Mouse (Mus musculus): Measurements from ENCODE around the gene Pnmt. TPM values are rescaled to one million over a fixed set of nuclear protein-coding genes. Genes with fewer than 3 reads are reported as not detected.

Gene Pnmt
- polyA plus RNA-seq, 1 experiment from 2014 or later = not detected

Other genes starting within 250 kb of the Pnmt start
- gene Fbxl20, start 236.0 kb upstream of the Pnmt start, polyA plus RNA-seq (2014; fragmentation: Nextera tagmentation; extraction: Ambion mirVana) = 14.1 and 16.8 TPM in 2 replicates
- gene Med1, start 193.2 kb upstream of the Pnmt start, polyA plus RNA-seq (2014; fragmentation: Nextera tagmentation; extraction: Ambion mirVana) = 60.5 and 62.1 TPM in 2 replicates
- 17.4 and 19.8 TPM in 2 replicates for gene Cdk12, start 183.4 kb upstream of the Pnmt start, polyA plus RNA-seq (2014; fragmentation: Nextera tagmentation; extraction: Ambion mirVana)
- not detected in 2 replicates for gene Neurod2, start 56.8 kb upstream of the Pnmt start, polyA plus RNA-seq (2014; fragmentation: Nextera tagmentation; extraction: Ambion mirVana)
- 8.7 and 10.7 TPM in 2 replicates for gene Ppp1r1b, start 38.0 kb upstream of the Pnmt start, polyA plus RNA-seq (2014; fragmentation: Nextera tagmentation; extraction: Ambion mirVana)
- gene Stard3, start 28.1 kb upstream of the Pnmt start, polyA plus RNA-seq (2014; fragmentation: Nextera tagmentation; extraction: Ambion mirVana) = 42.6 and 43.7 TPM in 2 replicates
- gene Tcap, start 2.6 kb upstream of the Pnmt start, polyA plus RNA-seq (2014; fragmentation: Nextera tagmentation; extraction: Ambion mirVana) = 0.27 and 0.36 TPM in 2 replicates
- gene Pgap3, start 14.0 kb downstream of the Pnmt start, polyA plus RNA-seq (2014; fragmentation: Nextera tagmentation; extraction: Ambion mirVana) = 12.6 and 13.6 TPM in 2 replicates
- 48.0 and 50.1 TPM in 2 replicates for gene Erbb2, start 26.0 kb downstream of the Pnmt start, polyA plus RNA-seq (2014; fragmentation: Nextera tagmentation; extraction: Ambion mirVana)
- gene Mien1, start 52.5 kb downstream of the Pnmt start, polyA plus RNA-seq (2014; fragmentation: Nextera tagmentation; extraction: Ambion mirVana) = 98.0 and 101 TPM in 2 replicates
- gene Grb7, start 59.9 kb downstream of the Pnmt start, polyA plus RNA-seq (2014; fragmentation: Nextera tagmentation; extraction: Ambion mirVana) = 44.0 and 44.3 TPM in 2 replicates
- gene Ikzf3, start 159.6 kb downstream of the Pnmt start, polyA plus RNA-seq (2014; fragmentation: Nextera tagmentation; extraction: Ambion mirVana) = 0.23 and 0.41 TPM in 2 replicates
- gene Zpbp2, start 164.6 kb downstream of the Pnmt start, polyA plus RNA-seq (2014; fragmentation: Nextera tagmentation; extraction: Ambion mirVana) = 0.46 TPM in 1 of 2 replicates, not detected in the other
- 9.2 and 9.6 TPM in 2 replicates for gene Ormdl3, start 200.9 kb downstream of the Pnmt start, polyA plus RNA-seq (2014; fragmentation: Nextera tagmentation; extraction: Ambion mirVana)
- not detected in 2 replicates for gene Lrrc3c, start 211.8 kb downstream of the Pnmt start, polyA plus RNA-seq (2014; fragmentation: Nextera tagmentation; extraction: Ambion mirVana)
- gene Gm12355, start 239.2 kb downstream of the Pnmt start, polyA plus RNA-seq (2014; fragmentation: Nextera tagmentation; extraction: Ambion mirVana) = 0.59 and 0.94 TPM in 2 replicates
- gene Gsdma3, start 239.9 kb downstream of the Pnmt start, polyA plus RNA-seq (2014; fragmentation: Nextera tagmentation; extraction: Ambion mirVana) = not detected in 2 replicates

All from stomach, embryonic 14.5 days (tissue).